Mouse (Mus musculus): Measurements from ENCODE around the gene Dhx58.
A peak's percentile ranks its signal among the peaks of the same experiment; 100 is the strongest.
"Not testable (repeated sequence)": the region's sequence is repeated elsewhere in the genome, so short reads cannot be mapped to it uniquely, and the experiment has no call there.

Dhx58 gene

GRCm38 (mm10) chr11:100702081-100702851, 1.8 kb downstream of the Dhx58 start:
- peak; percentile 59 to 64 for DNase-seq (ENCODE audit: low read depth in 1 of 2, low spot score in 2 of 2)

GRCm38 (mm10) chr11:100701301-100701700, 2.8 kb downstream of the Dhx58 start:
- DNase-seq (ENCODE audit: low read depth in 1 of 2, low spot score in 2 of 2), result peak; percentile 69 to 84

GRCm38 (mm10) chr11:100700710-100701109, 3.4 kb downstream of the Dhx58 start:
- no peak for DNase-seq (ENCODE audit: low read depth in 1 of 2, low spot score in 2 of 2)

GRCm38 (mm10) chr11:100697921-100698320, 6.2 kb downstream of the Dhx58 start:
- DNase-seq (ENCODE audit: low read depth in 1 of 2, low spot score in 2 of 2), result no peak

- DNase-seq (ENCODE audit: low read depth in 1 of 2, low spot score in 2 of 2), result peak in 1 of 2 experiments; percentile 66
Observed at GRCm38 (mm10) chr11:100694926-100695325, 9.1 kb downstream of the Dhx58 start.

- DNase-seq (ENCODE audit: low read depth in 1 of 2, low spot score in 2 of 2), result no peak
Observed at GRCm38 (mm10) chr11:100693154-100693553, 10.9 kb downstream of the Dhx58 start.

GRCm38 (mm10) chr11:100692164-100692616, 11.9 kb downstream of the Dhx58 start, which contains the start of gene Zfp385c:
Gene Zfp385c (minus strand): TSS chr11:100692455.
- DNase-seq (ENCODE audit: low read depth in 1 of 2, low spot score in 2 of 2), result no peak

GRCm38 (mm10) chr11:100690389-100690788, 13.7 kb downstream of the Dhx58 start:
- DNase-seq (ENCODE audit: low read depth in 1 of 2, low spot score in 2 of 2), result no peak

- no peak for DNase-seq (ENCODE audit: low read depth in 1 of 2, low spot score in 2 of 2)
Observed at GRCm38 (mm10) chr11:100688443-100688842, 15.6 kb downstream of the Dhx58 start.

- no peak for DNase-seq (ENCODE audit: low read depth in 1 of 2, low spot score in 2 of 2)
Observed at GRCm38 (mm10) chr11:100687265-100687664, 16.8 kb downstream of the Dhx58 start.

- DNase-seq (ENCODE audit: low read depth in 1 of 2, low spot score in 2 of 2), result no peak
Observed at GRCm38 (mm10) chr11:100685371-100685770, 18.7 kb downstream of the Dhx58 start.

- no peak for DNase-seq (ENCODE audit: low read depth in 1 of 2, low spot score in 2 of 2)
Observed at GRCm38 (mm10) chr11:100684084-100684483, 20.0 kb downstream of the Dhx58 start.

GRCm38 (mm10) chr11:100682526-100682925, 21.5 kb downstream of the Dhx58 start:
- no peak for DNase-seq (ENCODE audit: low read depth in 1 of 2, low spot score in 2 of 2)

- no peak for DNase-seq (ENCODE audit: low read depth in 1 of 2, low spot score in 2 of 2)
Observed at GRCm38 (mm10) chr11:100681826-100682225, 22.2 kb downstream of the Dhx58 start.

GRCm38 (mm10) chr11:100677810-100678209, 26.3 kb downstream of the Dhx58 start:
- DNase-seq (ENCODE audit: low read depth in 1 of 2, low spot score in 2 of 2), result no peak

GRCm38 (mm10) chr11:100673169-100673568, 30.9 kb downstream of the Dhx58 start:
- no peak for DNase-seq (ENCODE audit: low read depth in 1 of 2, low spot score in 2 of 2)

- no peak for DNase-seq (ENCODE audit: low read depth in 1 of 2, low spot score in 2 of 2)
Observed at GRCm38 (mm10) chr11:100671956-100672355, 32.1 kb downstream of the Dhx58 start.

GRCm38 (mm10) chr11:100671049-100671448, 33.0 kb downstream of the Dhx58 start:
- DNase-seq (ENCODE audit: low read depth in 1 of 2, low spot score in 2 of 2), result no peak

GRCm38 (mm10) chr11:100659806-100660205, 44.3 kb downstream of the Dhx58 start:
- no peak for DNase-seq (ENCODE audit: low read depth in 1 of 2, low spot score in 2 of 2)

- no peak for DNase-seq (ENCODE audit: low read depth in 1 of 2, low spot score in 2 of 2)
Observed at GRCm38 (mm10) chr11:100656458-100656857, 47.6 kb downstream of the Dhx58 start.

- DNase-seq (ENCODE audit: low read depth in 1 of 2, low spot score in 2 of 2), result not testable (repeated sequence)
Observed at GRCm38 (mm10) chr11:100655589-100655988, 48.5 kb downstream of the Dhx58 start.

- DNase-seq (ENCODE audit: low read depth in 1 of 2, low spot score in 2 of 2), result no peak
Observed at GRCm38 (mm10) chr11:100651748-100652147, 52.3 kb downstream of the Dhx58 start.

GRCm38 (mm10) chr11:100651205-100651604, 52.9 kb downstream of the Dhx58 start:
- DNase-seq (ENCODE audit: low read depth in 1 of 2, low spot score in 2 of 2), result no peak

Data from monocyte, adult 2 months (primary cell).